Mouse (Mus musculus): ENCODE measurements around the gene Fiz1.

DNA sequence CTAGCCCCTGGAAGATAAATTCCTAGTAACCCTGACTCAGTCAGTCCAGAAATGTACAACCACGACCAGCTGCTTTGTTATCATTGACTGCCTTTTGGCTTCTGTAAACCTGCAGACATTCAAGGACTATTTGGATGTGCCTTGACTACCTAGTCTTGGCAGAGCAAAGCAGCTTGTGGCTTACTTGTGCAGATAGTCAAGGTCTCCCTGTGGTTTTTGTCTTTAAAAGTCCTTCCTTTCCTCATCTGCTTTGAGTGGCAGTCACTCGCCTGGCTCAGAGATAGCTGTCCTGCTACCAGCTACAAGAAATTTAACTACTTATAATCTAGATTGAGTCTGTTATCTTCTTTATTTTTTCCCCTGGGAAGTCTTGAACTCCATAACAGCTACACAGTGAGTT is 30.5 kb upstream of the Fiz1 start:
- no peak for TF ChIP-seq POLR2A (IDR thresholded peaks at IDR 0.05; ENCODE audit: control insufficient read depth, low read depth, low read length)
- no peak for TF ChIP-seq CTCF (IDR thresholded peaks at IDR 0.05; ENCODE audit: control insufficient read depth, insufficient read depth, insufficient replicate concordance, low read depth, low read length)
